Mouse (Mus musculus) liver, postnatal 0 days (tissue): Measurements from ENCODE around the gene Trpm3.

Experiments
- CTCF ChIP-seq: sonication (generic); IDR thresholded peaks from 2 replicates; pipeline ENCODE4 v1.5.1; 2016; ENCODE audit warnings: antibody characterized with exemption, low read depth
- EP300 ChIP-seq: IDR thresholded peaks from 2 replicates; pipeline ENCODE4 v1.6.1; 2016; ENCODE audit warnings: antibody characterized with exemption, low read depth, mild to moderate bottlenecking

GRCm38 (mm10) chr19:22841081-22842040, 702.5 kb downstream of the Trpm3 start:
- no peak for TF ChIP-seq CTCF
- TF ChIP-seq EP300 = no peak
